Comparison of ENCODE assay signal across 23 mouse cellular contexts in genomic region chr9:87008507-87008906, GRCm38 (mm10). TPM values are rescaled to one million over a fixed set of nuclear protein-coding genes. Genes with fewer than 3 reads are reported as not detected.
"Had no signal": no experiment of that assay in that cellular context is flagged by ENCODE, and none has a peak within 500 bp of the region (broad histone marks: within the 10 kb centered on the region; RNA-seq: fewer than 3 reads in every experiment).

No protein-coding gene starts in this region.

- H3K4me2 ChIP-seq: limb, embryonic 12.5 days; limb, embryonic 15.5 days; liver, embryonic 11.5 days; lung, embryonic 14.5 days; midbrain, embryonic 12.5 days; midbrain, embryonic 15.5 days; neural tube, embryonic 12.5 days; neural tube, embryonic 15.5 days had no signal

- H3K27me3 ChIP-seq: midbrain, embryonic 12.5 days; midbrain, embryonic 15.5 days; neural tube, embryonic 12.5 days; neural tube, embryonic 15.5 days had no signal

- H3K27ac ChIP-seq: kidney, postnatal 0 days; limb, embryonic 12.5 days; limb, embryonic 15.5 days; liver, embryonic 14.5 days; macrophage; midbrain, embryonic 12.5 days; midbrain, embryonic 15.5 days; neural tube, embryonic 12.5 days; neural tube, embryonic 15.5 days had no signal

- DNase-seq: kidney, adult 9 months; kidney, postnatal 25 days; liver, postnatal 0 days; lung, embryonic 14.5 days; right cerebral cortex, adult 18-20 months; right cerebral cortex, postnatal 25 days; thymus, adult 18-20 months; thymus, postnatal 4 days had no signal

- H3K4me3 ChIP-seq: limb, embryonic 12.5 days; limb, embryonic 15.5 days; midbrain, embryonic 12.5 days; midbrain, embryonic 15.5 days; neural tube, embryonic 12.5 days; neural tube, embryonic 15.5 days had no signal

- H3K9ac ChIP-seq: limb, embryonic 12.5 days; limb, embryonic 15.5 days; liver, embryonic 14.5 days; liver, postnatal 0 days; lung, embryonic 14.5 days; midbrain, embryonic 12.5 days; midbrain, embryonic 15.5 days; neural tube, embryonic 12.5 days; neural tube, embryonic 15.5 days had no signal

- ATAC-seq: liver, postnatal 0 days; lung, postnatal 0 days; midbrain, embryonic 15.5 days had no signal

- H3K9me3 ChIP-seq: limb, embryonic 12.5 days; limb, embryonic 15.5 days; midbrain, embryonic 12.5 days; midbrain, embryonic 15.5 days; neural tube, embryonic 12.5 days; neural tube, embryonic 15.5 days had no signal

- H3K4me1 ChIP-seq: limb, embryonic 12.5 days; limb, embryonic 15.5 days; midbrain, embryonic 12.5 days; midbrain, embryonic 15.5 days; neural tube, embryonic 12.5 days; neural tube, embryonic 15.5 days had no signal

- H3K36me3 ChIP-seq: limb, embryonic 12.5 days; limb, embryonic 15.5 days; midbrain, embryonic 12.5 days; midbrain, embryonic 15.5 days; neural tube, embryonic 12.5 days; neural tube, embryonic 15.5 days had no signal

RNA-seq across cellular contexts. Expression of gene Ripply2, which starts 6.8 kb away (rescaled TPM):
- polyA plus RNA-seq: large intestine, adult 2 months; limb, embryonic 12.5 days; limb, embryonic 15.5 days; liver, embryonic 11.5 days; liver, embryonic 14.5 days; liver, postnatal 0 days; lung, embryonic 14.5 days; lung, postnatal 0 days; macrophage; small intestine, adult 2 months; spleen, adult 2 months; testis, adult 2 months had no signal
